13 mouse cellular contexts compared by ENCODE assay signal in genomic region chr8:79292712-79293264, GRCm38 (mm10). TPM values are rescaled to one million over a fixed set of nuclear protein-coding genes. Genes with fewer than 3 reads are reported as not detected.
A peak's percentile ranks its signal among the peaks of the same experiment; 100 is the strongest.
DNase-seq lines count a peak whose midpoint lies in the region; ATAC-seq and TF ChIP-seq lines count a peak whose summit lies in the region.
"Had no signal": no experiment of that assay in that cellular context is flagged by ENCODE, and none has a peak within 500 bp of the region (broad histone marks: within the 10 kb centered on the region; RNA-seq: fewer than 3 reads in every experiment).

No protein-coding gene starts in this region.

- no peak for DNase-seq in forebrain, embryonic 14.5 days (ENCODE audit: low spot score)
- DNase-seq in forebrain, embryonic 11.5 days (ENCODE audit: low spot score) = no peak
- DNase-seq in kidney, postnatal 36 days = no peak
- peak; percentile 51 for DNase-seq in MEL (ENCODE audit: low read depth, low spot score)
- DNase-seq in testis, postnatal 14 days (ENCODE audit: low spot score) = no peak
- DNase-seq in spleen, postnatal 10 days (ENCODE audit: low spot score in 2 of 2) = no peak
- DNase-seq: adrenal gland, postnatal 10 days; cerebellum, adult 11 months had no signal

- peak overlapping the region; percentile 88; the same call in 1 of the 2 replicates for H3K9ac ChIP-seq in forebrain, embryonic 14.5 days (ENCODE audit: low read length)
- H3K9ac ChIP-seq in forebrain, embryonic 11.5 days (ENCODE audit: low read length) = no peak overlapping the region
- H3K9ac ChIP-seq in kidney, embryonic 16.5 days (replicated peaks; ENCODE audit: low read length) = peak overlapping the region; percentile 51; the same call in 1 of the 2 replicates
- 0 out of 2 replicates have a peak overlapping the region, but pooled peaks have one; percentile 11 for H3K9ac ChIP-seq in MEL (ENCODE audit: control insufficient read depth, low read depth, low read length, poor library complexity, severe bottlenecking)
- H3K9ac ChIP-seq in limb, embryonic 13.5 days = peak overlapping the region; percentile 83; the same call in 1 of the 2 replicates

- TF ChIP-seq EP300 in MEL (IDR thresholded peaks at IDR 0.05; ENCODE audit: low read depth in 1 of 2, low read length in 2 of 2) = peak; percentile 56 to 67; a peak in 3 of 4 replicates

- no peak overlapping the region for H3K4me3 ChIP-seq in forebrain, embryonic 14.5 days (ENCODE audit: low read depth, low read length)
- H3K4me3 ChIP-seq in forebrain, embryonic 11.5 days (ENCODE audit: low read depth, low read length) = no peak overlapping the region
- no peak overlapping the region for H3K4me3 ChIP-seq in kidney, embryonic 16.5 days (ENCODE audit: low read length)
- no peak overlapping the region; a peak in 1 of 4 replicates for H3K4me3 ChIP-seq in MEL (ENCODE audit: control insufficient read depth in 1 of 2, insufficient read depth in 1 of 2, low read depth in 2 of 2, low read length in 2 of 2)
- no peak overlapping the region; the same call in 1 of the 2 replicates for H3K4me3 ChIP-seq in limb, embryonic 13.5 days

- peaks cover 16% of the 10 kb centered on the region for H3K4me1 ChIP-seq in forebrain, embryonic 14.5 days (ENCODE audit: control insufficient read depth, insufficient read depth, low read length)
- H3K4me1 ChIP-seq in forebrain, embryonic 11.5 days (replicated peaks; ENCODE audit: control insufficient read depth, insufficient read depth, low read length) = peaks cover 5% of the 10 kb centered on the region; the same call in 1 of the 2 replicates
- peaks cover 18% of the 10 kb centered on the region for H3K4me1 ChIP-seq in kidney, embryonic 16.5 days (ENCODE audit: insufficient read depth, low read length)
- H3K4me1 ChIP-seq in MEL (ENCODE audit: control insufficient read depth in 1 of 2, insufficient read depth in 2 of 2, low read length in 2 of 2) = peaks cover 17 to 27% of the 10 kb centered on the region in 2 experiments
- H3K4me1 ChIP-seq in limb, embryonic 13.5 days = peaks cover 30% of the 10 kb centered on the region

- peak overlapping the region; percentile 89 for H3K4me2 ChIP-seq in forebrain, embryonic 14.5 days (ENCODE audit: low read length)
- no peak overlapping the region for H3K4me2 ChIP-seq in forebrain, embryonic 11.5 days (ENCODE audit: low read depth, low read length, severe bottlenecking)
- H3K4me2 ChIP-seq in kidney, embryonic 16.5 days (replicated peaks; ENCODE audit: low read depth, low read length) = peak overlapping the region; percentile 65; the same call in 1 of the 2 replicates
- H3K4me2 ChIP-seq in limb, embryonic 13.5 days (replicated peaks) = peak overlapping the region; percentile 75

- no peak for TF ChIP-seq CTCF in MEL (IDR thresholded peaks at IDR 0.05 in 2 of 3, conservative IDR thresholded peaks at IDR 0.05 in 1 of 3; ENCODE audit: control insufficient read depth in 1 of 3, insufficient read depth in 1 of 3, low read depth in 2 of 3, low read length in 3 of 3, poor library complexity in 1 of 3, severe bottlenecking in 1 of 3)

- TF ChIP-seq RAD21 in MEL (IDR thresholded peaks at IDR 0.05; ENCODE audit: low read depth, low read length) = no peak

- no peaks in the 10 kb centered on the region for H3K27me3 ChIP-seq in forebrain, embryonic 14.5 days (replicated peaks; ENCODE audit: control insufficient read depth, insufficient read depth, low read length)
- no peaks in the 10 kb centered on the region for H3K27me3 ChIP-seq in forebrain, embryonic 11.5 days (ENCODE audit: control insufficient read depth, insufficient read depth, low read length)
- no peaks in the 10 kb centered on the region for H3K27me3 ChIP-seq in kidney, embryonic 16.5 days (ENCODE audit: insufficient read depth, low read length)
- no peaks in the 10 kb centered on the region for H3K27me3 ChIP-seq in MEL (ENCODE audit: control insufficient read depth in 1 of 2, insufficient read depth in 2 of 2, low read length in 2 of 2)
- no peaks in the 10 kb centered on the region for H3K27me3 ChIP-seq in limb, embryonic 13.5 days

- H3K27ac ChIP-seq in forebrain, embryonic 14.5 days (ENCODE audit: low read depth, low read length) = no peak overlapping the region
- no peak overlapping the region for H3K27ac ChIP-seq in forebrain, embryonic 11.5 days (ENCODE audit: low read depth, low read length)
- H3K27ac ChIP-seq in kidney, embryonic 16.5 days (ENCODE audit: low read length) = no peak overlapping the region
- 0 out of 2 replicates have a peak overlapping the region, but pooled peaks have one; percentile 3 for H3K27ac ChIP-seq in MEL (ENCODE audit: control insufficient read depth, low read depth, low read length)
- H3K27ac ChIP-seq in limb, embryonic 13.5 days = no peak overlapping the region

- ATAC-seq in forebrain, embryonic 14.5 days = no peak
- ATAC-seq in forebrain, embryonic 11.5 days (replicated peaks; ENCODE audit: low FRiP score) = no peak
- no peak for ATAC-seq in kidney, embryonic 16.5 days (ENCODE audit: low FRiP score, low TSS enrichment)
- ATAC-seq in limb, embryonic 13.5 days (ENCODE audit: low FRiP score, low read depth) = no peak

- H3K9me3 ChIP-seq in forebrain, embryonic 14.5 days (replicated peaks; ENCODE audit: control insufficient read depth, low read length) = no peaks in the 10 kb centered on the region
- H3K9me3 ChIP-seq in forebrain, embryonic 11.5 days (ENCODE audit: control insufficient read depth, low read length) = no peaks in the 10 kb centered on the region
- no peaks in the 10 kb centered on the region for H3K9me3 ChIP-seq in kidney, embryonic 16.5 days (ENCODE audit: low read length)
- H3K9me3 ChIP-seq in MEL (replicated peaks; ENCODE audit: insufficient read depth, low read length) = no peaks in the 10 kb centered on the region
- H3K9me3 ChIP-seq in limb, embryonic 13.5 days = no peaks in the 10 kb centered on the region

- no peaks in the 10 kb centered on the region for H3K36me3 ChIP-seq in forebrain, embryonic 14.5 days (ENCODE audit: control insufficient read depth, insufficient read depth, low read length)
- H3K36me3 ChIP-seq in forebrain, embryonic 11.5 days (ENCODE audit: control insufficient read depth, insufficient read depth, low read length) = no peaks in the 10 kb centered on the region
- no peaks in the 10 kb centered on the region for H3K36me3 ChIP-seq in kidney, embryonic 16.5 days (ENCODE audit: insufficient read depth, low read length)
- peaks cover 0 to 36% of the 10 kb centered on the region in 2 experiments; a peak in 2 of 4 replicates for H3K36me3 ChIP-seq in MEL (ENCODE audit: control insufficient read depth in 1 of 2, insufficient read depth in 2 of 2, low read length in 2 of 2)
- H3K36me3 ChIP-seq in limb, embryonic 13.5 days = no peaks in the 10 kb centered on the region

- WGBS in forebrain, embryonic 14.5 days = 86% methylated on average over 3 of the region's 3 CpGs
- 89% methylated on average over 3 of the region's 3 CpGs for WGBS in forebrain, embryonic 11.5 days
- WGBS in kidney, embryonic 16.5 days = 82% methylated on average over 3 of the region's 3 CpGs
- WGBS in limb, embryonic 13.5 days = 82% methylated on average over 3 of the region's 3 CpGs

- TF ChIP-seq POLR2A in MEL (IDR thresholded peaks at IDR 0.05; ENCODE audit: control insufficient read depth in 1 of 2, insufficient read depth in 1 of 2, low read depth in 1 of 2, low read length in 2 of 2, poor library complexity in 1 of 2) = no peak

- H3K79me2 ChIP-seq in MEL (ENCODE audit: control insufficient read depth, insufficient read depth, low read length, poor library complexity) = peaks cover 6% of the 10 kb centered on the region

TF ChIP-seq in MEL, 35 proteins besides CTCF, POLR2A, EP300 and RAD21 (continues in another document):
- TF ChIP-seq POLR2AphosphoS2 (IDR thresholded peaks at IDR 0.05; ENCODE audit: low read length) (no peak), GATA1 (IDR thresholded peaks at IDR 0.05; ENCODE audit: low read depth, low read length) (peak; percentile 74), SIN3A (IDR thresholded peaks at IDR 0.05; ENCODE audit: low read length) (peak; percentile 40; the same call in 1 of the 2 replicates), RCOR1 (IDR thresholded peaks at IDR 0.05; ENCODE audit: low read depth, low read length) (peak; percentile 97), USF1 (IDR thresholded peaks at IDR 0.05; ENCODE audit: low read depth, low read length) (peak; percentile 77), NRF1 (IDR thresholded peaks at IDR 0.05; ENCODE audit: insufficient read depth, low read depth, low read length, poor library complexity, severe bottlenecking) (no peak), ZKSCAN1 (IDR thresholded peaks at IDR 0.05; ENCODE audit: low read depth, low read length) (no peak), ETS1 (IDR thresholded peaks at IDR 0.05; ENCODE audit: low read depth, low read length) (peak; percentile 61; the same call in 1 of the 2 replicates), POLR2AphosphoS5 (IDR thresholded peaks at IDR 0.05; ENCODE audit: borderline replicate concordance, low read depth, low read length) (no peak), BHLHE40 (IDR thresholded peaks at IDR 0.05; ENCODE audit: borderline replicate concordance, low read depth, low read length) (0 out of 2 replicates have a peak, but pooled peaks have one; percentile 40), TAL1 (IDR thresholded peaks at IDR 0.05; ENCODE audit: low read length) (peak; percentile 47; the same call in 1 of the 2 replicates), CHD1 (IDR thresholded peaks at IDR 0.05; ENCODE audit: low read depth, low read length) (no peak), TCF12 (IDR thresholded peaks at IDR 0.05; ENCODE audit: low read depth, low read length) (peak; percentile 67)

RNA-seq across cellular contexts. Expression of gene Mmaa, which starts 1.9 kb away (rescaled TPM):
- polyA plus RNA-seq in forebrain, embryonic 14.5 days (2014; fragmentation: Nextera tagmentation; extraction: Ambion mirVana) = 20.2 and 24.9 TPM in 2 replicates
- polyA plus RNA-seq in forebrain, embryonic 11.5 days (2014; fragmentation: Nextera tagmentation; extraction: Ambion mirVana) = 11.5 and 13.3 TPM in 2 replicates
- 14.0 and 15.2 TPM in 2 replicates for polyA plus RNA-seq in kidney, embryonic 16.5 days (2015; fragmentation: Nextera tagmentation; extraction: Ambion mirVana)
- total RNA-seq in MEL (2012; rRNA removed) = 3.1 and 3.2 TPM in 2 replicates
- polyA plus RNA-seq in MEL (2012; ENCODE audit: insufficient read depth in 1 of 2, insufficient read length in 2 of 2, low read depth in 1 of 2, low replicate concordance in 2 of 2, missing spikeins in 1 of 2) = 1 to 10 TPM in 1 of 2 experiments, not detected in 1; 6.8 TPM
- 19.3 and 21.3 TPM in 2 replicates for polyA plus RNA-seq in limb, embryonic 13.5 days (2015; fragmentation: Nextera tagmentation; extraction: Ambion mirVana)

RNA-seq across cellular contexts. Expression of gene 1700011L22Rik, which starts 44.4 kb away (rescaled TPM):
- polyA plus RNA-seq in forebrain, embryonic 14.5 days (2014; fragmentation: Nextera tagmentation; extraction: Ambion mirVana) = not detected in 2 replicates
- not detected in 2 replicates for polyA plus RNA-seq in forebrain, embryonic 11.5 days (2014; fragmentation: Nextera tagmentation; extraction: Ambion mirVana)
- polyA plus RNA-seq in kidney, embryonic 16.5 days (2015; fragmentation: Nextera tagmentation; extraction: Ambion mirVana) = not detected in 2 replicates
- not detected in 2 replicates for total RNA-seq in MEL (2012; rRNA removed)
- polyA plus RNA-seq in MEL (2012; ENCODE audit: insufficient read depth in 1 of 2, insufficient read length in 2 of 2, low read depth in 1 of 2, low replicate concordance in 2 of 2, missing spikeins in 1 of 2) = not detected
- polyA plus RNA-seq in limb, embryonic 13.5 days (2015; fragmentation: Nextera tagmentation; extraction: Ambion mirVana) = 0.25 TPM in 1 of 2 replicates, not detected in the other
- total RNA-seq: adrenal gland, postnatal 10 days; gastrocnemius, postnatal 4 days had no signal
- polyA plus RNA-seq: large intestine, adult 2 months; limb, embryonic 11.5 days had no signal
